Mouse (Mus musculus): Measurements from ENCODE around the gene Pkhd1. TPM values are rescaled to one million over a fixed set of nuclear protein-coding genes. Genes with fewer than 3 reads are reported as not detected.
"Not testable (repeated sequence)": the region's sequence is repeated elsewhere in the genome, so short reads cannot be mapped to it uniquely, and the experiment has no call there.

Pkhd1 gene
- total and polyA plus RNA-seq, 2 experiments from 2014 or later: 0.38 TPM; not detected in 1

DNA sequence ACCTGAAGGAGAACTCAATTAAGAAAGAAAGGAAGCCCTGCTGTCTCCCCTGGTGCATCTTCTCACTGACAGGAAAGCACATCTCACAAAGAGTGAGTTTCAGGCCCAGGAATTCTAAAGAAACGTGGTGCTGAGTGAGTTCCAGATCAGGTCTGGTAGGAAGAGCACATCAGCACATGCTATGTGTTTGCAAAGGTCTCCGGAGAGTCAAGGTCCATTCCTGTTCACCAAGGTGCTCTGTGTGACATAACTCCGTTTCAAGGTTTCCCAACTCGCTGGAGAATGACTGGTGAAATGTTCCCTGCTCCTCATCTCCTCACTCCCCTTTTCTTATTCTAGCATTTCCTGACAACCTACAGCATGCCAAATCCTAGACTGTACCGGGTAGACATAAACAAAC is 357.5 kb downstream of the Pkhd1 start:
- no peak overlapping the region for H3K4me2 ChIP-seq (ENCODE audit: low read depth, low read length)
- H3K4me3 ChIP-seq (ENCODE audit: low read depth, low read length): no peak overlapping the region
- no peak overlapping the region for H3K9ac ChIP-seq (replicated peaks; ENCODE audit: low read depth, low read length)
- DNase-seq (ENCODE audit: low spot score): no peak
- no peak for ATAC-seq (ENCODE audit: insufficient read depth, low read depth)
- H3K4me1 ChIP-seq (ENCODE audit: control insufficient read depth, insufficient read depth): no peaks in the 10 kb centered on the region
- H3K9me3 ChIP-seq (replicated peaks; ENCODE audit: control insufficient read depth, low read length): no peaks in the 10 kb centered on the region
- H3K36me3 ChIP-seq (replicated peaks; ENCODE audit: control insufficient read depth, insufficient read depth, low read length): no peaks in the 10 kb centered on the region
- WGBS: 46% methylated on average over 5 of the region's 5 CpGs
- no peak overlapping the region for H3K27ac ChIP-seq (ENCODE audit: low read depth)
- TF ChIP-seq CTCF (IDR thresholded peaks at IDR 0.05; ENCODE audit: low read depth) (no peak), EP300 (IDR thresholded peaks at IDR 0.05; ENCODE audit: low read depth) (no peak)
- no peaks in the 10 kb centered on the region for H3K27me3 ChIP-seq (ENCODE audit: control insufficient read depth, insufficient read depth, low read length)

DNA sequence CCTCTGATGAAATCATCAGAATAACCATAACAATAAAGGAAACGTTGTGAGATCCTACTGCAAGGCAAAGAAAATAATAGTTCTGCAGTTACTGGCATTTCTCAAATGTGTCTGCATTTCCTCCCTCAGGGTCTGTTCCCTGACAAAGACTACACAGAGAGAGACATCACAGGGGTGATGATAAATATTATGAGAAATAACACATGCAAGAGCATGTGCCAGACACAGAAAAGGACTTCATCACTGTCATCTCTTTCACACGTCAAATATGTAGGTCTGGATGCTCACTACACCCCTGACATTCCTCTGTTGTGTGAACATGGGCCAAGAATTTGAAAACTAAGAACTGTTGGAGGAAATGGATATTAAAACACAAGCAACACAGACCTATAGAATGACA is 369.7 kb downstream of the Pkhd1 start:
- Histone ChIP-seq H3K9me3 (replicated peaks; ENCODE audit: control insufficient read depth, low read length) (no peaks in the 10 kb centered on the region), H3K9ac (replicated peaks; ENCODE audit: low read depth, low read length) (no peak overlapping the region), H3K4me1 (ENCODE audit: control insufficient read depth, insufficient read depth) (no peaks in the 10 kb centered on the region), H3K4me3 (ENCODE audit: low read depth, low read length) (no peak overlapping the region), H3K36me3 (replicated peaks; ENCODE audit: control insufficient read depth, insufficient read depth, low read length) (no peaks in the 10 kb centered on the region), H3K4me2 (ENCODE audit: low read depth, low read length) (no peak overlapping the region), H3K27me3 (ENCODE audit: control insufficient read depth, insufficient read depth, low read length) (no peaks in the 10 kb centered on the region), H3K27ac (ENCODE audit: low read depth) (no peak overlapping the region)
- ATAC-seq (ENCODE audit: insufficient read depth, low read depth) (no peak), DNase-seq (ENCODE audit: low spot score) (no peak)
- TF ChIP-seq CTCF (IDR thresholded peaks at IDR 0.05; ENCODE audit: low read depth): no peak
- no peak for TF ChIP-seq EP300 (IDR thresholded peaks at IDR 0.05; ENCODE audit: low read depth)
- WGBS: 33% methylated on average over 2 of the region's 2 CpGs

DNA sequence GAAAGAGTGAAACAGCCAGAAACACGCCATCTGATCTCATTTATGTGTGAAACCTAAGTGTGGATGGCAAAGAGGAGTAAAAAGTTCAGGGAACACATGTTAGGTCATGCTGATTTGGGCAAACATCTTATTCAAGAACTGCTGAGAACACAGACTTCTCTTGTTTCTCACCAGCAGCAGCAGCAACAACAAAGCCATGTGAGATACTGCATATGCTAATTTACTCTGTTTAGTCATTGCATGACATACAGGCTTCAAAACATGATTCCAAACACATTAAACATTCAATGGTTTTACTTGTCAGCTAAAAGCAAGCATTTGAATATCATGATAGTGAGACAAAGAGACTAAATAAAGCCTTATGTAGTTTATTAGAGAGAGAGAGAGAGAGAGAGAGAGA is 401.2 kb downstream of the Pkhd1 start:
- no peaks in the 10 kb centered on the region for H3K27me3 ChIP-seq (ENCODE audit: control insufficient read depth, insufficient read depth, low read length)
- no peak overlapping the region for H3K9ac ChIP-seq (replicated peaks; ENCODE audit: low read depth, low read length)
- WGBS: 58% methylated on average over 1 of the region's 1 CpGs
- H3K4me1 ChIP-seq (ENCODE audit: control insufficient read depth, insufficient read depth): no peaks in the 10 kb centered on the region
- no peak overlapping the region for H3K4me2 ChIP-seq (ENCODE audit: low read depth, low read length)
- ATAC-seq (ENCODE audit: insufficient read depth, low read depth): no peak
- no peaks in the 10 kb centered on the region for H3K9me3 ChIP-seq (replicated peaks; ENCODE audit: control insufficient read depth, low read length)
- no peak overlapping the region for H3K27ac ChIP-seq (ENCODE audit: low read depth)
- no peak for DNase-seq (ENCODE audit: low spot score)
- H3K36me3 ChIP-seq (replicated peaks; ENCODE audit: control insufficient read depth, insufficient read depth, low read length): no peaks in the 10 kb centered on the region
- TF ChIP-seq CTCF (IDR thresholded peaks at IDR 0.05; ENCODE audit: low read depth) (no peak), EP300 (IDR thresholded peaks at IDR 0.05; ENCODE audit: low read depth) (no peak)
- no peak overlapping the region for H3K4me3 ChIP-seq (ENCODE audit: low read depth, low read length)

DNA sequence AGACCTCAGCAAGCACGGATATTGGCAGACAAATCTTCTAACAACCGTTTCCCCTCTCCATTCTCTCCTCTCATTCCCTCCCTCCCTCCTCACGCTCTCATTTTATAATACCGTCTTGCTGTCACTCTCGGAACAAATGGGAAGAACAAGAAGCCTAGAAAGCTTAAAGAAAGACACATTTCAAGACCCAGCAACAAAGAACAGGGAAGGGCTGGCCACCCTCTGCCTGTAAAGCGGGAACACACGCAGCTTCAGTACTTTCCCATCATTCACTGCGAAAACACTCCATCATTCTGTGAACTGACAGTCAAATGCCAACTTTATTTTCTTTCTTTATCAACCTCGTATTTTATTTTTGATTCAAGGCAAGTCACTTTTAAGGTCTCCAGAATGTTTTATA is 427.4 kb downstream of the Pkhd1 start:
- H3K4me1 ChIP-seq (ENCODE audit: control insufficient read depth, insufficient read depth): no peaks in the 10 kb centered on the region
- no peaks in the 10 kb centered on the region for H3K9me3 ChIP-seq (replicated peaks; ENCODE audit: control insufficient read depth, low read length)
- H3K9ac ChIP-seq (replicated peaks; ENCODE audit: low read depth, low read length): no peak overlapping the region
- no peak overlapping the region for H3K27ac ChIP-seq (ENCODE audit: low read depth)
- H3K4me2 ChIP-seq (ENCODE audit: low read depth, low read length): no peak overlapping the region
- ATAC-seq (ENCODE audit: insufficient read depth, low read depth) (no peak), DNase-seq (ENCODE audit: low spot score) (no peak)
- H3K36me3 ChIP-seq (replicated peaks; ENCODE audit: control insufficient read depth, insufficient read depth, low read length): no peaks in the 10 kb centered on the region
- no peak overlapping the region for H3K4me3 ChIP-seq (ENCODE audit: low read depth, low read length)
- TF ChIP-seq CTCF (IDR thresholded peaks at IDR 0.05; ENCODE audit: low read depth): no peak
- TF ChIP-seq EP300 (IDR thresholded peaks at IDR 0.05; ENCODE audit: low read depth): no peak
- H3K27me3 ChIP-seq (ENCODE audit: control insufficient read depth, insufficient read depth, low read length): no peaks in the 10 kb centered on the region
- 55% methylated on average over 9 of the region's 9 CpGs for WGBS

DNA sequence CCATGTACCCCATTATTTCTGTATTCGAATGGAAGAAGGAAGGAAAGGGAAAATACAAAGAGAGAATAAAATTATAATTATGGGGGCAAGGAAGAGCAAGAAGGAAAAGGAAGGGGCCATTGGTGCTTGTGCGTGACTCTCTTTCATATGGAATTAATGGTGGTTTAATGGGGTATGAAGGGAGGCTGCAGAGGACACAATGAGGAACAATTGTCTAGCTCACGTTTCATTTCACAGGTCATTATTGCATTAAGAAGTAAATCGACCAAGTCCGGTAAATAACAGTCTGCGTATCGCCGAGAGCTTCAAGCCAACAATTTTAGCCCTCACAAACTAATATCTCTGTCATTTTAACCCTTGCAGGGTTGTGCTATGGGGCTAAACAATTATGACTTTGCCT is 437.7 kb downstream of the Pkhd1 start:
- no peak for ATAC-seq (ENCODE audit: insufficient read depth, low read depth)
- 72% methylated on average over 8 of the region's 8 CpGs for WGBS
- no peaks in the 10 kb centered on the region for H3K4me1 ChIP-seq (ENCODE audit: control insufficient read depth, insufficient read depth)

DNA sequence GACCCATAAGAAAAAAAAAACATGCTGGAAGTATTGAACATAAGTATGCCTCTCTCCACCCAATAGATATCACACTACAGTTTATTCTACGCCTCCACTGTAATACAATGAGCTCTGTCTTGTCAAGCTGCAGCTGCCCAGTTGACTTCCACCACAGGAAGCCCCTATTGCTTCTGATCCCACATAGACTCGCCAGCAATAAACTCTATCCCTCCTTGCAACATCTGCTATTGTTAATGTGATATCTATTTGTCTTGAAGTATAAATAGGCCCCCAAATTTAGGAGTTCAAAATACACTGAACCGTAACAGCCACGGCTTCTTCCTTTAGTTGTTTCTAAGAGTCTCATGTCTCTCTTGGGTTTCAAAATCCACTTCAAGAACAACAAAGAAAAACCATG is 446.7 kb downstream of the Pkhd1 start:
- Histone ChIP-seq H3K27me3 (ENCODE audit: control insufficient read depth, insufficient read depth, low read length) (no peaks in the 10 kb centered on the region), H3K4me1 (ENCODE audit: control insufficient read depth, insufficient read depth) (no peaks in the 10 kb centered on the region), H3K9me3 (replicated peaks; ENCODE audit: control insufficient read depth, low read length) (no peaks in the 10 kb centered on the region), H3K9ac (replicated peaks; ENCODE audit: low read depth, low read length) (no peak overlapping the region), H3K36me3 (replicated peaks; ENCODE audit: control insufficient read depth, insufficient read depth, low read length) (no peaks in the 10 kb centered on the region), H3K4me2 (ENCODE audit: low read depth, low read length) (no peak overlapping the region), H3K27ac (ENCODE audit: low read depth) (no peak overlapping the region), H3K4me3 (ENCODE audit: low read depth, low read length) (no peak overlapping the region)
- DNase-seq (ENCODE audit: low spot score) (no peak), ATAC-seq (ENCODE audit: insufficient read depth, low read depth) (no peak)
- TF ChIP-seq CTCF (IDR thresholded peaks at IDR 0.05; ENCODE audit: low read depth): no peak
- no peak for TF ChIP-seq EP300 (IDR thresholded peaks at IDR 0.05; ENCODE audit: low read depth)
- WGBS: 53% methylated on average over 4 of the region's 4 CpGs

More for the DNA sequence above, 437.7 kb downstream of the Pkhd1 start:
- H3K4me3 ChIP-seq (ENCODE audit: low read depth, low read length): no peak overlapping the region
- no peak overlapping the region for H3K4me2 ChIP-seq (ENCODE audit: low read depth, low read length)
- TF ChIP-seq EP300 (IDR thresholded peaks at IDR 0.05; ENCODE audit: low read depth): no peak
- TF ChIP-seq CTCF (IDR thresholded peaks at IDR 0.05; ENCODE audit: low read depth): no peak
- H3K9me3 ChIP-seq (replicated peaks; ENCODE audit: control insufficient read depth, low read length): no peaks in the 10 kb centered on the region
- no peak overlapping the region for H3K9ac ChIP-seq (replicated peaks; ENCODE audit: low read depth, low read length)
- H3K27ac ChIP-seq (ENCODE audit: low read depth): no peak overlapping the region
- DNase-seq (ENCODE audit: low spot score): no peak
- H3K27me3 ChIP-seq (ENCODE audit: control insufficient read depth, insufficient read depth, low read length): no peaks in the 10 kb centered on the region
- H3K36me3 ChIP-seq (replicated peaks; ENCODE audit: control insufficient read depth, insufficient read depth, low read length): no peaks in the 10 kb centered on the region

DNA sequence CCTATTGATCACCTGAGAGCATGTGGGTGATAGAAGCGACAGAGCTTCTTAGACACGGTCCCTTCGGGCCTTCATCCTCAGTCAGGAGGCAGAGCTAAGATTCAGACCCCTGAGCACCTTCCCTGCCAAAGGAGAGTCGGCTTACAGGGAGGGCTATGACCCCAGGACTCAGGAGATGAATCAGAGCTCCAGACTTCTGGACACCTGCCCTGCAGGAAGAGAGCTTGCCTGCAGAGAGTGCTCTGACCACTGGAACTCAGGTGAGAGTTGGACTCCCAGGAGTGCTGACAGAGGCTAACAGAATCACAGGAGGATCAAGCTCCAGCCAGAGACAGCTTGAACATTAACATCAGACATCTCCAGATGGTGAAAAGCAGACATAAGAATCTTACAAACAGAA is 467.2 kb downstream of the Pkhd1 start:
- not testable (repeated sequence) for DNase-seq (ENCODE audit: low spot score); H3K4me3 ChIP-seq (ENCODE audit: low read depth, low read length); H3K9ac ChIP-seq (replicated peaks; ENCODE audit: low read depth, low read length); ATAC-seq (ENCODE audit: insufficient read depth, low read depth); H3K36me3 ChIP-seq (replicated peaks; ENCODE audit: control insufficient read depth, insufficient read depth, low read length); H3K9me3 ChIP-seq (replicated peaks; ENCODE audit: control insufficient read depth, low read length); H3K27me3 ChIP-seq (ENCODE audit: control insufficient read depth, insufficient read depth, low read length); H3K27ac ChIP-seq (ENCODE audit: low read depth); H3K4me2 ChIP-seq (ENCODE audit: low read depth, low read length); H3K4me1 ChIP-seq (ENCODE audit: control insufficient read depth, insufficient read depth)
- WGBS: 63% methylated on average over 4 of the region's 4 CpGs
